Mouse (Mus musculus) retina, postnatal 7 days (tissue): ENCODE measurements around the gene Pagr1a.

Experiments used
- DNase-seq: peaks from one replicate; pipeline ENCODE4 v3.0.0-alpha.2; 2012; ENCODE audit warnings: low read depth, low spot score

Gene Pagr1a

DNA sequence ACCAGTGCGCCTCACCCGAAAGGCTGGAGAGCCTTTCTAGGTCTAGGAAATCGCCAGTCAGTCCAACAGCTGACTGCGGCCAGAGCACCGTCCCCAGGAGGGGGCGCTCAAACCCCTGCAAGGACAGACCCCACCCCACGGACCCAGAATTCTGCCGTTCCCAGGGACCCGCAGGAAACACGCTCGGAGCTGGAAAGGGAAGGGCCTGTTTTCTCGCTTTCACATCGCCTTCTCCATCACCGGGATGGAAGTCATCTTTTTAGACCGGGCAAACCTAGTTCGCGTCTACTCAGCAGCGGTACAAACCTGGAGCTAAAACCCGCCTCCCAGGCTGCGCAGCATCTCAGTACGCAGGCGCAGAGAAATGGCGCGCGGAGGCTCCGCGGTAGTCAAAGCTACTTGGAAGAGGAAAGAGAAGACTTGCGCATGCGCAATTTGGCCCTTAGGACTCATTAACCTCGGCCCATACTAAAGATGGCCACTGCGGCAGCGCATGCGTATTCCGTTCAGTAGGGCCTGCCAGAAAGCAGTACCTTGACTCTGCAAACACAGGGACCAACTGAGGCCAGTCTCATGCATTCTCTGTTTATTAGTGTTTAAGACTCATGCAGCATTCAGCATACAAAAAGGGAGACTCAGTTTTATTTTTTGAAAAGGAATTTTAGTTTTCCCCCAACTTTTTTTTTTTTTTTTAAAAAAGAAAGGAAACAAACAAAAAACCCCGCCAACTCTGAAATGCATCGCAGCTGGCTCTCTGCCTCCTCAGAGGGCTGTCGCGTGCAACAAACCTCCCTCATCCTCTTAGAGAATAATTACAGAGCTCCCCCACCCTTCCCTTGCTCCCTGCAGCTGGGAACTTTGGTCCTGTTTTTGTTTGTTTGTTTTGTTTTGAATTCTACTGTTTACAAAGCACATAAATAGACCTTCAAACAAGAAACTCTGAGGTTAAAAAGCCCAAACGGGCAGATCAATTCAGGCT lies at the start of gene Pagr1a:
Pagr1a (minus strand) TSS at position 382 of the 979 bp plus-strand sequence.
- DNase-seq = peak; percentile 100

DNA sequence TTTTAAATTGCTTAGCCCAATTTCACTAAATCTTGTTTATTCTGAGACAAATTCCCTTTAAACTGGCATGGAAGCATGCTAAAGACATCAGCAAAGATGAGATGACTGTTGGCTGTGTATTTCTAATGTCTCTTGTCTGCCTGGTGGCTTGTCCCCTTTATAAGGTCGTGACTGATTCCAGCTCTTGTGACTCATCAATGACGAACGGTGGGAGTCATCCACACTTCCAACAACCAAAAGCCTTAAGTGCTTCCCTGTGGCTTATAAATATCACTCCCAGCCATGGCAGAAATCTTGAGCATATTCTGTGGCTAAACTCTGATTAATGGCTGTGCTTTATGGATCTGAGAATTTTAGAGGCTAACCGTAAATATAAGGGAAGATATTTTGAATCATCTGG lies 49.2 kb upstream of the Pagr1a start:
- DNase-seq = no peak

DNA sequence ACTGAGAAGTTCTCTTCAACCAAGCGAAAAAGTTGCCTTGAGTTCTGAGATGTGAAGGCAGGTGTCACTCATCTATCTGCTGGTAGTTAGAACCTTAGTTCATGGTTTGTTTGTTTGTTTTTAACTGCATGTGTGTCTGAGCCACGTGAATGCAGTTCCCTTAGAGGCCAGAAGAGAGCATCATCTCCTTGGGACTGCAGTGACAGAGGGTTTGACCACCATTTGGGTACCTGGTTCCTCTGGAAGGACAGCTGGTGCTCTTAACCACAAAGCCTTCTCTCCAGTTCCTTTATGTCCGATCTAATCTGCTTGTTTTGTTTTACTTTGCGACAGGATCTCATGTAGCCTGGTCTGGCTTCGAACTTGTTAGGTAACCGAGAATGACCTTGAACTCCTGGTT lies 48.4 kb upstream of the Pagr1a start:
- no peak for DNase-seq

DNA sequence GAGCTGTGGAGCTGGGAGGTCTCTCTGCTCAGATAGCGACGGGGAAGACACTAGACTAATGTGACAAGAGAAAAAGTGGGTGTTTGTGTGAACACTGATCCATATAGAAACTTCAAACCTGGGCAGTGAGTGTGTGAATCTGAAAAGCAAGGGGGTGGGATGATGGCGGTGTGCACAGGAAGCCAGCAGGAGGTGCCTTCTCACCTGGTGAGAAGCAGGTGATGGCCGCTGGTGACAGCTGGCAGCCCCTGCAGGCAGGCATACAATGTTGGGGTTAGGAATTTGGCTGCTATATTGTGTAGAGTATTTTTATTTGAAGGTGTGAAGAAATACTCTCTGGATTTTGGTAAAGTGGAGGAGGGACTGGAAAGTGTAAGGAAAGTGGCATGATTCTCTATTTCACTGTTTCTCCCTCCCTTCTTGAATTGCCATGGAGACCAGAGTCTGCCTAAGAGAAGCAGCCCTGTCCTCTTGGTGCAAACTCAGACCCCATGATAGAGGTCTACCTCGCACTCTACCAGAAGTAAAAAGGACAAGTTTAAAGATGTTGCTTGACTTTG lies 38.0 kb upstream of the Pagr1a start:
- no peak for DNase-seq

- DNase-seq = peak; percentile 82
Measured at GRCm38 (mm10) chr7:127041851-127042672, 24.9 kb upstream of the Pagr1a start, which contains the start of gene Kif22. TSS of gene Kif22 (minus strand) at chr7:127042471.

GRCm38 (mm10) chr7:127031244-127031643 lies 14.1 kb upstream of the Pagr1a start:
- no peak for DNase-seq

GRCm38 (mm10) chr7:127030172-127030571 lies 13.0 kb upstream of the Pagr1a start:
- no peak for DNase-seq

GRCm38 (mm10) chr7:127027885-127028284 lies 10.7 kb upstream of the Pagr1a start:
- DNase-seq = no peak

GRCm38 (mm10) chr7:127026984-127027726 lies 10.0 kb upstream of the Pagr1a start, which contains the start of gene Maz:
TSS of gene Maz (minus strand) at chr7:127027037.
- peak; percentile 98 for DNase-seq

- no peak for DNase-seq
Measured at GRCm38 (mm10) chr7:127026616-127026983, 9.4 kb upstream of the Pagr1a start.

- no peak for DNase-seq
Measured at GRCm38 (mm10) chr7:127026161-127026600, 9.0 kb upstream of the Pagr1a start.

- DNase-seq = no peak
Measured at GRCm38 (mm10) chr7:127025556-127026160, 8.5 kb upstream of the Pagr1a start.

GRCm38 (mm10) chr7:127024755-127025555 lies 7.8 kb upstream of the Pagr1a start:
- peak; percentile 76 for DNase-seq

DNA sequence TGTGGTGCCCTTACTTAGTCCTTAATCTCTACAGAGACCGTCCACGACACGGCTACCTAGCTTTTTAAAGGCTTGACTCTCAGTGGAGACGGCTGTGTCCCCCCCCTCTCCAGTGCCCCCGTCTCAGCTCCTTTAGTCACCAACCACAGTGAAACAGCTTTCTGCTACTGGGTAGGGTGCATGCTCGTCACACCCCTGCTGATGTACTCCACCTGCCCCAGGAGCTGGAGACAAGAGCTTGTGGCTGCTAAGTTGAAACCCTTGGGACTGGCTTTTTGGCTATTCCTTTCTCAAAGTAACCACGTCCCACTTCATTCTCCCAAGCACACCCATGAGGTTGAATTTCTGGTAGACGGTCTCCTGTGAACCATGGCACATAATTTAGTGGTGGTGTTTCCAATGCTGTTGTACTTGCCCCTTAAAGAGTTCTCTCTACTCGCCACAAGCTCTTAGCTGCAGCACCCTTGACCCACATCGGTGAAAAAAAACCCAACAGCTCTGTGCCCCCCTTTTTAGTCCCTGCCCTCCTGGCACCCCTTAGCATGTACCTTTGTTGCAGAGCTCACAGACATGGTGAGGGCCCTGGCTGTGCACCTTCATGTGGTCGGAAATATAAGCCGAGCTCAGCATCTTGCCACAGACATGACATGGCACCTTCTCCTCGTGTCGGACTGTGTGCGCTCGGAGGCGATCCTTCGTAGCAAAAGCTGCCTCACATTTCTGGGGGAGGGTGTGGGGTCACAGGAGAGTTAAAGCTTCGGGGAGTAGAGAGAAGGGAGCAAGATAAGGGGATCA lies 6.9 kb upstream of the Pagr1a start:
- no peak for DNase-seq

- DNase-seq = no peak
Measured at GRCm38 (mm10) chr7:127023272-127023691, 6.1 kb upstream of the Pagr1a start.

GRCm38 (mm10) chr7:127022528-127023271 lies 5.5 kb upstream of the Pagr1a start:
- no peak for DNase-seq

DNA sequence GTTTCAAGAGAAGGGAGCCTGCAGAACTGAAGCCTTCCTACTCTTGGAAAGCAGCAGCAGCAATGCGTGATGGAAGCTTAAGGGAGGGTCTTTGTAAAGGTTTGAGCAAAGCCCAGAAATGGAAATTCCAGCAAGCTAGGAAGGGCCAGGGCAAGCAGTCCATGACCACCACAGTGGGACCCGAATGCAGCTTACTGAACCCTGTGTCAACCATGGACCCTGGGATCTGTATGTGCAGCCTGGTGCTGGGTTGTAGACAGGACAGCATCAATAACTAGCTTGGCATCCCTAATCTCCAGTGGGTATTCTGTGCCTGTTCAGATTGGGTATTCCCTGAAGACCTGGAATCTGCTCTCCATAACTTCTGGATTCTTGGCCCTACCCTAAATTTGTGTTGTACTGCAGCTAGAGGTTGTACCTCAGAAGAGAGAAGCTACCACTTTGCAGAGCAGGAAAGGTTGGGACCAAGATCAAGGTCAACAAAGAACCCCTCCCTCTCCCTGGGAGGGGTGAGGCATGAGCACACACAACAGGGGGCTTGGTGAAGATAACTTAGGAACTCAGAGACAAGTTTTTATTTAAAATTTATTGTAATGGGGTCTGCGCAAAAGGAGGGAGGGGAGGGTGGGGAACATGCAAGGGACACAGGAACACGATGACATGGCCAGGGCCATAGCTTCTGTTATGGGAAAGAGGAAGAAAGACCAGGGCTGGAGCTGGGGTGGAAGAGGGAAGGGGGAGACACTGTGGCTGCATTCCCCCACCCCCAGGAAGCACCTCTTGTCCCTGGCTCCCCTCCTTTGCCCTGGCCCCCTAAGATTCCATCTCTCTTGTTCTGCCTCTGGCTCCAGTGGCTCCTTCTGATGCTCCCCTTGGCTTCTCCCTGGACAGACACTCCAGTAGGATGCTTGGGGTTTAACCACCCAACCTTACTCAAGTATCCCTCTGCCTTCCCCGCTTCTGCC lies 4.7 kb upstream of the Pagr1a start:
- DNase-seq = no peak
